Mouse (Mus musculus) myocyte (in vitro differentiated cells): ENCODE data around the gene Gm11938. TPM values are rescaled to one million over a fixed set of nuclear protein-coding genes. Genes with fewer than 3 reads are reported as not detected.
A peak's percentile ranks its signal among the peaks of the same experiment; 100 is the strongest.
"Not testable (repeated sequence)": the region's sequence is repeated elsewhere in the genome, so short reads cannot be mapped to it uniquely, and the experiment has no call there.

Source experiments
- H3K27me3 ChIP-seq: one replicate; pipeline ENCODE4 v1.6.1; 2011; ENCODE audit not compliant: control insufficient read depth, insufficient read depth, insufficient read length
- H3K36me3 ChIP-seq: one replicate; pipeline ENCODE4 v1.6.1; 2011; ENCODE audit not compliant: control insufficient read depth, insufficient read depth
- H3K4me2 ChIP-seq: one replicate; pipeline ENCODE4 v1.6.1; 2011; ENCODE audit warnings: low read depth, control low read depth
- H3K4me3 ChIP-seq: one replicate; pipeline ENCODE4 v1.5.1; 2011; ENCODE audit warnings: mild to moderate bottlenecking, control low read depth, moderate library complexity
- H3K79me2 ChIP-seq: one replicate; pipeline ENCODE4 v1.6.1; 2011; ENCODE audit not compliant: control insufficient read depth, insufficient read depth
- H3ac ChIP-seq: one replicate; pipeline ENCODE4 v1.6.1; 2011; ENCODE audit not compliant: control insufficient read depth, insufficient read length
- CEBPB ChIP-seq: IDR thresholded peaks from 2 replicates; pipeline ENCODE4 v1.6.1; 2011; ENCODE audit warnings: mild to moderate bottlenecking, moderate library complexity; ENCODE audit not compliant: poor library complexity, insufficient read depth, severe bottlenecking
- E2F4 ChIP-seq: IDR thresholded peaks from one replicate; pipeline ENCODE4 v1.6.1; 2011; ENCODE audit warnings: mild to moderate bottlenecking, control low read depth, moderate library complexity; ENCODE audit not compliant: insufficient read depth
- MAX ChIP-seq: IDR thresholded peaks from one replicate; pipeline ENCODE4 v1.6.1; 2011; ENCODE audit warnings: low read depth, mild to moderate bottlenecking, control low read depth
- MYOD1 ChIP-seq, 3 experiments: IDR thresholded peaks; one replicate each; pipeline ENCODE4 v1.6.1; 2011; ENCODE audit warnings: control low read depth in 2 of 3, low read depth in 2 of 3, mild to moderate bottlenecking in 2 of 3, moderate library complexity in 1 of 3; ENCODE audit not compliant: insufficient read length in 2 of 3, control insufficient read depth in 1 of 3
- MYOG ChIP-seq, 3 experiments: IDR thresholded peaks; one replicate each; pipeline ENCODE4 v1.6.1; 2011; ENCODE audit warnings: control low read depth in 2 of 3, low read depth in 2 of 3, mild to moderate bottlenecking in 2 of 3; ENCODE audit not compliant: insufficient read length in 2 of 3, control insufficient read depth in 1 of 3, insufficient read depth in 1 of 3
- POLR2A ChIP-seq: IDR thresholded peaks from one replicate; pipeline ENCODE4 v1.6.1; 2011; ENCODE audit warnings: low read depth, mild to moderate bottlenecking, control low read depth, moderate library complexity; ENCODE audit not compliant: insufficient read length
- POLR2AphosphoS2 ChIP-seq: IDR thresholded peaks from one replicate; pipeline ENCODE4 v1.6.1; 2011; ENCODE audit warnings: low read depth, control low read depth; ENCODE audit not compliant: insufficient read length
- REST ChIP-seq: IDR thresholded peaks from one replicate; pipeline ENCODE4 v1.6.1; 2011; ENCODE audit warnings: mild to moderate bottlenecking, control low read depth, moderate library complexity; ENCODE audit not compliant: insufficient read depth, insufficient read length
- SRF ChIP-seq: IDR thresholded peaks from one replicate; pipeline ENCODE4 v1.6.1; 2011; ENCODE audit warnings: low read depth; ENCODE audit not compliant: control insufficient read depth, insufficient read length
- TCF12 ChIP-seq: IDR thresholded peaks from one replicate; pipeline ENCODE4 v1.6.1; 2011; ENCODE audit warnings: mild to moderate bottlenecking, control low read depth; ENCODE audit not compliant: poor library complexity, insufficient read depth, severe bottlenecking
- TCF3 ChIP-seq: IDR thresholded peaks from one replicate; pipeline ENCODE4 v1.6.1; 2011; ENCODE audit warnings: low read depth, control low read depth; ENCODE audit not compliant: insufficient read length
- USF1 ChIP-seq: IDR thresholded peaks from one replicate; pipeline ENCODE4 v1.6.1; 2011; ENCODE audit warnings: low read depth, mild to moderate bottlenecking, control low read depth, moderate library complexity
- polyA plus RNA-seq: library from polyadenylated mRNA; unstranded; fragments of >200 nt; fragmentation: generic; extraction: Trizol; gene quantifications from one replicate; pipeline ENCODE4 v1.2.1, GENCODE M21; 2012; ENCODE audit warnings: missing spikeins

Gene Gm11938
- polyA plus RNA-seq = not detected

- H3ac ChIP-seq, H3K4me3 ChIP-seq, H3K27me3 ChIP-seq, H3K36me3 ChIP-seq, H3K4me2 ChIP-seq, H3K79me2 ChIP-seq: not testable (repeated sequence)
Measured at GRCm38 (mm10) chr11:99603208-99603607, at the start of gene Gm11938. Gene Gm11938, minus strand, starts transcription at chr11:99603308.

GRCm38 (mm10) chr11:99650136-99650535, 47.0 kb upstream of the Gm11938 start, which contains the start of gene Gm11555:
Gene Gm11555, minus strand, starts transcription at chr11:99650236.
- no peak for TF ChIP-seq USF1
- no peaks in the 10 kb centered on the region for H3K36me3 ChIP-seq
- H3K27me3 ChIP-seq = no peaks in the 10 kb centered on the region
- no peak within 1 kb of the TSS for H3ac ChIP-seq
- no peak within 1 kb of the TSS for H3K4me3 ChIP-seq
- H3K4me2 ChIP-seq = no peak within 1 kb of the TSS
- no peaks in the 10 kb centered on the region for H3K79me2 ChIP-seq

GRCm38 (mm10) chr11:99646444-99646843, 43.3 kb upstream of the Gm11938 start:
- no peaks in the 10 kb centered on the region for H3K36me3 ChIP-seq
- no peaks in the 10 kb centered on the region for H3K27me3 ChIP-seq
- no peak overlapping the region for H3K4me3 ChIP-seq
- no peaks in the 10 kb centered on the region for H3K79me2 ChIP-seq
- no peak overlapping the region for H3ac ChIP-seq
- H3K4me2 ChIP-seq = no peak overlapping the region
- TF ChIP-seq MYOG (IDR thresholded peaks at IDR 0.05; ENCODE audit: control insufficient read depth in 1 of 3, insufficient read depth in 1 of 3, insufficient read length in 2 of 3, low read depth in 2 of 3) (peak in 2 of 3 experiments; percentile 3 to 54), POLR2A (no peak), TCF12 (no peak), CEBPB (no peak), TCF3 (no peak), MYOD1 (IDR thresholded peaks at IDR 0.05; ENCODE audit: control insufficient read depth in 1 of 3, insufficient read length in 2 of 3, low read depth in 2 of 3) (peak in 1 of 3 experiments; percentile 26)

DNA sequence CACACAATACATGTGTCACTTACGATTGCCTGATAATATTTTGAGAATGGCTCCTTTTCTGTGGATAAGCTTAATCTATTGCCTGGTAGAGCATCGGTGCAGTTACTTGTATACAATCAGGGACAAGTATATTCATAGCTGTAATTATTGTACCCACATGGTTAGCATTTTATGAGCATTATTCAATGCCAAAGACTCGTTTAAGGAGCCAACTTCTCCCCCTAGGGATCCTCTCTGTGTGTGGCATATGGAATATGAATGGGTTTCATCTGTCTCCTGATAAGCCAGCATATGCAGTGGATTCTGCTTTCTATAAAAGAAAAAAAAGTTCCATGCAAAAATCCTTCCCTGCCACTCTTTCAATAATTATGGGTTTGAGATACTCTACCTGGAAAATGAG, 41.2 kb upstream of the Gm11938 start:
- Histone ChIP-seq H3ac (no peak overlapping the region), H3K4me2 (no peak overlapping the region), H3K4me3 (no peak overlapping the region), H3K27me3 (no peaks in the 10 kb centered on the region), H3K79me2 (no peaks in the 10 kb centered on the region), H3K36me3 (no peaks in the 10 kb centered on the region)
- TF ChIP-seq POLR2AphosphoS2 = no peak
- TF ChIP-seq MYOD1 (IDR thresholded peaks at IDR 0.05; ENCODE audit: control insufficient read depth in 1 of 3, insufficient read length in 2 of 3, low read depth in 2 of 3) = no peak
- no peak for TF ChIP-seq POLR2A
- TF ChIP-seq E2F4 = no peak
- TF ChIP-seq SRF = no peak
- TF ChIP-seq USF1 = no peak
- TF ChIP-seq REST = no peak
- no peak for TF ChIP-seq TCF3
- no peak for TF ChIP-seq MYOG (IDR thresholded peaks at IDR 0.05; ENCODE audit: control insufficient read depth in 1 of 3, insufficient read depth in 1 of 3, insufficient read length in 2 of 3, low read depth in 2 of 3)
- no peak for TF ChIP-seq MAX
- TF ChIP-seq CEBPB = no peak
- TF ChIP-seq TCF12 = no peak

- H3K79me2 ChIP-seq, H3K27me3 ChIP-seq, H3K4me2 ChIP-seq, H3K4me3 ChIP-seq, H3ac ChIP-seq, H3K36me3 ChIP-seq: not testable (repeated sequence)
- TF ChIP-seq MYOD1 (IDR thresholded peaks at IDR 0.05; ENCODE audit: control insufficient read depth in 1 of 3, insufficient read length in 2 of 3, low read depth in 2 of 3) = peak in 2 of 3 experiments; percentile 65 to 66
- TF ChIP-seq TCF3 = peak; percentile 31
- peak; percentile 4 for TF ChIP-seq TCF12
- TF ChIP-seq MYOG (IDR thresholded peaks at IDR 0.05; ENCODE audit: control insufficient read depth in 1 of 3, insufficient read depth in 1 of 3, insufficient read length in 2 of 3, low read depth in 2 of 3) = peak in 2 of 3 experiments; percentile 11 to 41
Measured at GRCm38 (mm10) chr11:99643635-99644139, 40.6 kb upstream of the Gm11938 start, which contains the start of gene Krtap4-7. Gene Krtap4-7, minus strand, starts transcription at chr11:99644089.

DNA sequence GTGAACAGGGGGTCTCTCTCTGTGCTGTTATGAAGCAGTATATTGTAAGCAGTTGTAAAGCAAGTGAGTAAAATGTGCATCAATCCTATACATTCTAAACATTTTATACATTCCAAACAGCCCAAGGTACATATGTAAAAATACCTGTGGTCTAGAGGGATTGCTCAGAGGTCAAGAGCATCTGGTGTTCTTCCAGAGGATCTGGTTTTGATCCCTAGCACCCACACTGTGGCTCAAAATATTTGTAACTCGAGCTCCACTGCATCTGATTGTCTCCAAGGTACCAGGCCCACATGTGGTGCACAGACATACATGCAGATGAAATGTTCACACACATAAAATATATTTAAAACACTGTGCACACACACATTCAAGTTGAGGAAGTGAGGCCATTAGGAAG, 37.8 kb upstream of the Gm11938 start:
- Histone ChIP-seq H3K79me2 (no peaks in the 10 kb centered on the region), H3ac (no peak overlapping the region), H3K27me3 (no peaks in the 10 kb centered on the region), H3K4me2 (no peak overlapping the region), H3K36me3 (no peaks in the 10 kb centered on the region), H3K4me3 (no peak overlapping the region)
- TF ChIP-seq POLR2AphosphoS2 = no peak
- TF ChIP-seq TCF3 = no peak
- no peak for TF ChIP-seq MYOG (IDR thresholded peaks at IDR 0.05; ENCODE audit: control insufficient read depth in 1 of 3, insufficient read depth in 1 of 3, insufficient read length in 2 of 3, low read depth in 2 of 3)
- TF ChIP-seq POLR2A = no peak
- TF ChIP-seq SRF = no peak
- TF ChIP-seq MAX = no peak
- TF ChIP-seq REST = no peak
- no peak for TF ChIP-seq E2F4
- no peak for TF ChIP-seq MYOD1 (IDR thresholded peaks at IDR 0.05; ENCODE audit: control insufficient read depth in 1 of 3, insufficient read length in 2 of 3, low read depth in 2 of 3)
- no peak for TF ChIP-seq USF1
- no peak for TF ChIP-seq CEBPB
- no peak for TF ChIP-seq TCF12
